Mouse (Mus musculus): ENCODE measurements at regions not wholly inside any gene's neighbourhood (a gene's known extent, or its start where the extent isn't known, plus 50 kb on each side); places are given as distances from the start of the nearest gene placed in this dataset.

DNA sequence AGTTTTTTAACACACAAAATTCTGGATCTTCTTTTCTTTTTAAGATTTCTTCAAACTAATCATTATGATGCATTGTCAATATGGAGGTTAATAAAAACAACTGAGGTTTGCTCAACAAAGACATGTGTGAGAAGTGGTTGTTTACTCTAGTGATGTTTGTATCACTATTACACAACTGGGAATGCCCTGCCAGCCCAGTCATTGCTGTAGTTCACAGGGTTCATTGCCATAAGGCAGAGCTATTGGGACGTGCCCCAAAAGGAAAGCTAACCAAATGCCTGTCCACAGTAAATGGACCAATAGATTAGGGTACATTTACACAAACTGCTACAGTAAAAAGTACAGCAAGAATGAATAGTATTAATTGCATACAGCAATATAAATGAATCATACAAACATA is 84.9 kb downstream of the Mrpl39 start:
- Histone ChIP-seq H3K4me3 (replicated peaks; ENCODE audit: low read length) (no peak overlapping the region), H3K4me1 (replicated peaks; ENCODE audit: low read depth, low read length) (no peaks in the 10 kb centered on the region), H3K9me3 (ENCODE audit: low read length) (no peaks in the 10 kb centered on the region), H3K27me3 (ENCODE audit: insufficient read depth, low read length) (peaks cover 3% of the 10 kb centered on the region; the same call in 1 of the 2 replicates), H3K36me3 (ENCODE audit: insufficient read depth, low read length) (no peaks in the 10 kb centered on the region)
- TF ChIP-seq CTCF (conservative IDR thresholded peaks at IDR 0.05; ENCODE audit: low read length): no peak
- no peak for TF ChIP-seq POU5F1 (IDR thresholded peaks at IDR 0.05; ENCODE audit: borderline replicate concordance, low read length)
- TF ChIP-seq NANOG (IDR thresholded peaks at IDR 0.05; ENCODE audit: borderline replicate concordance, low read length): no peak

GRCm38 (mm10) chr16:84653873-84654272 is 81.7 kb downstream of the Mrpl39 start:
- Histone ChIP-seq H3K36me3 (ENCODE audit: insufficient read depth, low read length) (no peaks in the 10 kb centered on the region), H3K27me3 (ENCODE audit: insufficient read depth, low read length) (peaks cover 3% of the 10 kb centered on the region; the same call in 1 of the 2 replicates), H3K4me3 (replicated peaks; ENCODE audit: low read length) (no peak overlapping the region), H3K4me1 (replicated peaks; ENCODE audit: low read depth, low read length) (no peaks in the 10 kb centered on the region), H3K9me3 (ENCODE audit: low read length) (no peaks in the 10 kb centered on the region)
- no peak for TF ChIP-seq NANOG (IDR thresholded peaks at IDR 0.05; ENCODE audit: borderline replicate concordance, low read length)
- no peak for TF ChIP-seq POU5F1 (IDR thresholded peaks at IDR 0.05; ENCODE audit: borderline replicate concordance, low read length)
- TF ChIP-seq CTCF (conservative IDR thresholded peaks at IDR 0.05; ENCODE audit: low read length): no peak

- no peak for TF ChIP-seq POU5F1 (IDR thresholded peaks at IDR 0.05; ENCODE audit: borderline replicate concordance, low read length)
- no peak for TF ChIP-seq CTCF (conservative IDR thresholded peaks at IDR 0.05; ENCODE audit: low read length)
- TF ChIP-seq NANOG (IDR thresholded peaks at IDR 0.05; ENCODE audit: borderline replicate concordance, low read length): no peak
- H3K4me1 ChIP-seq (replicated peaks; ENCODE audit: low read depth, low read length): no peaks in the 10 kb centered on the region
Measured at GRCm38 (mm10) chr16:84661879-84662278, 73.7 kb downstream of the Mrpl39 start.

DNA sequence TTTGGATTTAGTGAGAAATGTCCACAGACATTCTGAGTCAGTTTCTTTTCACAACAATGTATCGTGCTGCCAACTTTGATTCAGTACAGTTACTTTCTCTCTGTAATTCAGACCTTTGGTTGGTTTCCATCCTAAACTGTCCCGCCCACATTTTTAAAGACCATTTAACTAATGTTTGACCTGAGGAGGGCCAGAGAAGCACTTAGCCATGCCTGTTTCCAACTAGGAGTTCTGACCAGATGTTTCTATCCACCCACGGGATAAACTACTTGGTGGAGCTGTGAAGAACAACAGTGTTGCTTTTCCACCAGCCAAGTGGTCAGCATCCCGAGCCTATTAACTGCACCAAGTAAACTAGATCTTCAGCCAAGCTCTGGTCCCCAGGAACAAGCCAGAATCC is 72.0 kb downstream of the Mrpl39 start:
- no peak for TF ChIP-seq NANOG (IDR thresholded peaks at IDR 0.05; ENCODE audit: borderline replicate concordance, low read length)
- no peak for TF ChIP-seq POU5F1 (IDR thresholded peaks at IDR 0.05; ENCODE audit: borderline replicate concordance, low read length)
- TF ChIP-seq CTCF (conservative IDR thresholded peaks at IDR 0.05; ENCODE audit: low read length): no peak
- Histone ChIP-seq H3K4me1 (replicated peaks; ENCODE audit: low read depth, low read length) (no peaks in the 10 kb centered on the region), H3K36me3 (ENCODE audit: insufficient read depth, low read length) (no peaks in the 10 kb centered on the region), H3K9me3 (ENCODE audit: low read length) (peaks cover 40% of the 10 kb centered on the region), H3K27me3 (ENCODE audit: insufficient read depth, low read length) (no peaks in the 10 kb centered on the region), H3K4me3 (replicated peaks; ENCODE audit: low read length) (no peak overlapping the region)

More at GRCm38 (mm10) chr16:84661879-84662278, 73.7 kb downstream of the Mrpl39 start:
- Histone ChIP-seq H3K4me3 (replicated peaks; ENCODE audit: low read length) (no peak overlapping the region), H3K36me3 (ENCODE audit: insufficient read depth, low read length) (no peaks in the 10 kb centered on the region), H3K9me3 (ENCODE audit: low read length) (peaks cover 26% of the 10 kb centered on the region), H3K27me3 (ENCODE audit: insufficient read depth, low read length) (no peaks in the 10 kb centered on the region)

Data from E14TG2a.4 (cell line).